Mouse (Mus musculus) cortical plate, adult 2 months (tissue): ENCODE data around the gene Gm20671.

Source experiments
- CTCF ChIP-seq: fragments of 200-500 bp; IDR thresholded peaks from 2 replicates; pipeline ENCODE4 v1.5.1; 2011; ENCODE audit warnings: mild to moderate bottlenecking, control low read depth, low read length; ENCODE audit not compliant: insufficient read depth; ENCODE audit errors: extremely low read depth
- POLR2A ChIP-seq: fragments of 200-500 bp; IDR thresholded peaks from 2 replicates; pipeline ENCODE4 v1.6.1; 2011; ENCODE audit warnings: mild to moderate bottlenecking, low read length, control low read depth; ENCODE audit not compliant: insufficient read depth; ENCODE audit errors: extremely low read depth

DNA sequence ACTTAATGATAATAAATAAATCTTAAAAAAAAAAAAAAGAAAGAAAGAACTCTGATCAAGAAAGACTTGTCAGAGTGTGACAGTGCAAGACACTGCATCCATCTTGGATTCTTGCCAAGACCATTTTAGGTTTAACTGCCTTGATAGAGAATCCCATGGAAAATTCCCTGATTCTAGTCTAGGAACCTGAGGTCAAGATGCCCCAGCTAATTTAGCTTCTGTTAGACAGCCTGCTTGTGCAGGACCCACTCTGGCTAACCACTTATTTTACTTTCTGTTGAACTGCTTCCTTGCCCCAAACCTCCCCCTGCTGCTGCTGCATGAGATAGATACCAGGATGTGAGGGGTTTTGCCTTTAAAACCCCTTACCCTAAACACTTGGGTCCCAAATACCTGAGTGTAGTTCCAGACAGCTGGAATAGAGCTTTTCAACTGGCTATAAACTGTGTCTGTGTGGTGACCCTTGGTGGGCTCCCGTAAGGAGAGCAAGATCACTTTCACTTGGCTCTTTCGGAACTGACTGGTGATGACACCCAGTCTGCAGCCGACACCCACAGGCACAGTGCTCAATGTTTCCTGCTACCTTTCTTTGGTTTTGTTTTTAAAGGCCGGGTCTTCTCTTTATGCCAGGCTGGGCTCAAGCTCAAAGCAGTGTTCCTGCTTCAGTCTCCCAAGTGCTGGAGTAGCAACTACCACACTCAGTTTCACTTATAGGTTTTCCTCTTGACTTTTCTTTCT lies 59.1 kb downstream of the Gm20671 start:
- no peak for TF ChIP-seq POLR2A
- TF ChIP-seq CTCF, result no peak
